Mouse (Mus musculus): ENCODE measurements around the gene Acsl3. TPM values are rescaled to one million over a fixed set of nuclear protein-coding genes. Genes with fewer than 3 reads are reported as not detected.
A peak's percentile ranks its signal among the peaks of the same experiment; 100 is the strongest.

The Acsl3 gene
- polyA plus RNA-seq (2016; fragmentation: Nextera tagmentation; extraction: Ambion mirVana): 83.5 and 88.8 TPM in 2 replicates

DNA sequence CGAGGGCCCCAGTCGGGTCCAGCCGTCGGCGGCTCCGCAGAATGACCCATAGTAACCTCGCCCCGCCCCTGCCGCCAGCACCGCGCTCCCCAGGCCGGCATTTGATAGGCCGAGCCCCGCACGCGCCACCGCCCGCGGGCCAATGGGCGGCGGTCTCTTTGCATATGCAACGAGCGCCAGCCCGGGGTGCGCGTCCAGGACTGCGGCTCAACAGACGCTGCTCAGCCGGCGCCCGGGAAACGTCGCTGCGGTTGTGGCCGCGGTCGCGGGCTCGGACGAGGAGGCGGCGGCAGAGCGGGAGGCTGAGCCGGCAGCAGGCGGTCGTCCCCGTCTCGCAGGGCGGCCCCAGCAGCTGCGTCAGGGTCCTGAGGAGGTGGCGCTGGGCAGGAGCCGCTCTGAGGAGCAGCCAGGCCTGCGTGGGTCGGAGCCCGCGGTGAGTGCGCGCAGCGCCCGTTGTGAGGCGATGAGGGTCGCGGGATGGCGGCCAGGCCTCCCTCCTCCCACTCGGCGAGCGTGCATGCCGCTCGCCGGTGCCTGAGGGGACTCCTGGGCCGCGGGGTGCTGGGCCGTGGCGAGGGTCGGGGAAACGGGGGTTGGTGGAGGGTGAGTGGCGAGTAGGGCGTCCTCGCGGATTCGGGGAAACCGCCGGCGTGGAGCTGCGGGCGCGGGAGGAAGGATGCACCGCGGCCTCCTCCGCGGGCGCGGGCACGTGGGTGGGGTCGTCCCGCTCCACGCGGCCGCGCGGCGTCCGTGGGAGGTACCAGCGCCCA lies at the start of gene Acsl3, which contains the start of gene Utp14b:
Acsl3 (plus strand) TSS at position 155 of the 770 bp plus-strand sequence.
Utp14b (plus strand) TSS at position 368 of the 770 bp plus-strand sequence.
- Histone ChIP-seq H3K36me3 (replicated peaks) (no peaks in the 10 kb centered on the region), H3K27ac (peak within 1 kb of the TSS; percentile 99), H3K4me1 (peaks cover 53% of the 10 kb centered on the region), H3K9me3 (no peaks in the 10 kb centered on the region), H3K4me3 (peak within 1 kb of the TSS; percentile 96), H3K27me3 (ENCODE audit: poor library complexity, severe bottlenecking) (no peaks in the 10 kb centered on the region)
- peak; percentile 96 for DNase-seq (ENCODE audit: extremely low spot score, low spot score)
- WGBS: under 1% methylated on average over 104 of the region's 104 CpGs

DNA sequence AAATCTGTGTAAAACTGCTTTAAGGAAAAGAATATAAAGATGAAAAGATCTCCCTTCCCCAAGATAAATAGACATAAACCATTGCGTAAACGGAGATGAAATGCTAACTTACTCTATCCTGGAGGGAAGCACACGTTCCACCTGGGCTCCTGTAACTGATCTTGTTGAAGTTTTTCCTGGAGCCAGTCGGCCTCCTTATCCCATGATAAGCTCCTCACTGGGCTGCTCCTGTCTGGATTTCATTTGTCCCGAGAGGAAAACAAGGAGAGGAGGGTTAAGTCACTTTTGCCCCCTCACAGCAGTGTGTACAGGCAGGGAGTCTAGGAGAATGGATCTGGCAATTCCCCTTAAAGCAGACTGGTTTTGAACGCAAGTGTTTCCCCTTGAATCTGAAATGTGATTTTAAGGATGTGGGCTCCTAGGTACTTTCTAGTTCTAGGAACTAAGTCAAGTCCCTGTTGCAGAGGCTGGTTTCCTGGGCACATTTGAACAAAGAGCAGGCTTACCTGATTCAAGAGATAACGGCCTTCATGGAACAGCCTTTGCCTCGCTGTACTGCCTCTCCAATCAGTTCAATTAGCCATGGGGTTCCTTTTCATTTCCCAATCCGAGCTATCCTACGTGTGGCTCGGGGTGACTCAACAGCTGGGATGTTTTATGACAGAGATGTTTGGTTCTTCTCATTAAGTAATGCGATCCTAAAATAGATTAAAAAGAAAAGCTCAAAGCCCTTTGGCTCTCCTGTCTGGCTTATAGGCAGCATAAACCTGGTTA lies 48.3 kb upstream of the Acsl3 start:
- 27% methylated on average over 12 of the region's 12 CpGs for WGBS
- Histone ChIP-seq H3K4me1 (peaks cover 9% of the 10 kb centered on the region), H3K4me3 (no peak overlapping the region), H3K36me3 (replicated peaks) (no peaks in the 10 kb centered on the region), H3K9me3 (no peaks in the 10 kb centered on the region), H3K27ac (no peak overlapping the region), H3K27me3 (ENCODE audit: poor library complexity, severe bottlenecking) (no peaks in the 10 kb centered on the region)
- no peak for DNase-seq (ENCODE audit: extremely low spot score, low spot score)

DNA sequence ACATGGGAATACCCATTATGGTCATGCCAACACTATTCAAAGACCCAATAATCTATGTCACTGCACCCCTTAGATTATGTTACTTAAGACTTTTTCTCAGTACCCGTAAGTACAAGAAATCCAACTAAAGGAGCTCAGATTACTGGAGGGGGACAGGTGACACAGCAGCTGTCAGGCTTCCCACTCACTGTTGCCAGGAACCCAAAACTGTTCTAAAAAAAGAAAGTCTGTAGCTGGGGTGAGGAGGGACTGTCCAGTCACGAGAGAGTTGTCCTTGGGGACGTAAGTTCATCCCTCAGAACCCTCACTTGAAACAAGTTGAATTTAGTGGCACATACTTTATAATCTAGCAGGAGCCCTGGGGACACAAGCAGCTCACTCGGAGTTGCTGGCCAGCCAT lies 46.6 kb upstream of the Acsl3 start:
- H3K27ac ChIP-seq: no peak overlapping the region
- no peaks in the 10 kb centered on the region for H3K36me3 ChIP-seq (replicated peaks)
- DNase-seq (ENCODE audit: extremely low spot score, low spot score): no peak
- H3K27me3 ChIP-seq (ENCODE audit: poor library complexity, severe bottlenecking): no peaks in the 10 kb centered on the region
- no peak overlapping the region for H3K4me3 ChIP-seq
- H3K4me1 ChIP-seq: peaks cover 9% of the 10 kb centered on the region
- WGBS: 73% methylated on average over 4 of the region's 4 CpGs
- no peaks in the 10 kb centered on the region for H3K9me3 ChIP-seq

DNA sequence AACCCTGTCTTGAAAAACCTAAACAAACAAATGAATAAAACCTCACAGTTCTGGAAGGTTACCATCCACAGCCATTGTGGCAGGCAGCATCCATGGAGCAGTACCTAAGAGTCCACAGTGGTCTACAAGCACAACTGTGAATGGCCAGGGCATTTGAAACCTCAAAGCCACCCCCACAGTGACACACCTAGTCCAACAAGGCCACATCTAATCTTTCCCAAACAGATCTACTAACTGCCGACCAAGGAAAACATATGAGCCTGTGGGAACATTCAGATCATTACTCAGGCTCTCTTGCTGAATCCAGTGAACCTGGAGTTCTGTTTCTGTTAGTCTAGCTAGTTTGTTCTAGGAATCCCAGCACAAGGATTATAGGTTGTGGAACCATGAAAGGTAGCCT lies 44.7 kb upstream of the Acsl3 start:
- Histone ChIP-seq H3K4me3 (no peak overlapping the region), H3K9me3 (no peaks in the 10 kb centered on the region), H3K4me1 (peaks cover 9% of the 10 kb centered on the region), H3K36me3 (replicated peaks) (no peaks in the 10 kb centered on the region), H3K27ac (no peak overlapping the region), H3K27me3 (ENCODE audit: poor library complexity, severe bottlenecking) (no peaks in the 10 kb centered on the region)
- 95% methylated on average over 1 of the region's 1 CpGs for WGBS
- no peak for DNase-seq (ENCODE audit: extremely low spot score, low spot score)

DNA sequence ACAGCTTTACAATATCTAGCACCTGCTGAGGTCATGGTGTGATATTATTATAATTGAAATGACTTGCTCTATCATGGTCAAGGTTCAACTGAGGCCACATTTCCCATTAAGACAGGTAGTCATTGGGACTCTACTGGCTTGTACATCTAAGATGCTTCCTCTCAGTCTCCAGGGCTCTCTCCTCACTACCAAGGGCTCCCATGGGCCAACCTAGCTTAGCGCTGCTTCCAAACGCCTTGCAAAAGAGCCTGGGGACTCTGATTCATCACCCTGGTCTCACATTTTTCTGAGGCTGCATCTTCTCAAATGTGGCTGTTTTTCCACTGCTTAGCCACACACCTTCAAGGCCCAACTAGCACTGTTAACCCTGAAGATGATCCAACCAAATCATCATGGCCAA lies 33.3 kb upstream of the Acsl3 start:
- WGBS: 95% methylated on average over 2 of the region's 2 CpGs

DNA sequence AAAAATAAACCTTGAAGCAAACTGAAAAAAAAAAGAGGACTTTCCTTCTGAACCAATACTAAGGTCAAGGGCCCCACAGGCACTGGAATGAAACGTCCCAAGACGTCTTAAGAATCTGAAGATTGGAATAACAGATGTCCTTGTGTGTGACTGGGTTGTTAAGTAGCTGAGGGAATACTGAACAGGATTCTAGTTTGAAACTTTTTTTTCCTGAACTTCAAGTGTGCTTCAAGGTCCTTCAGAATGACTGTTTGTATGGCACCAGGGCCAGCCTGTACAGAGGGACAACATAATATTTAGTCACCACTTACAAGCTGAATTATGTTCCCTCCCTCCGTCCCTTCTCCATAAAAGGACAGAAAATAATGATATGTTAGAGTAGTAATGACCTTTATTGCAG lies 23.1 kb upstream of the Acsl3 start:
- Histone ChIP-seq H3K9me3 (no peaks in the 10 kb centered on the region), H3K27me3 (ENCODE audit: poor library complexity, severe bottlenecking) (no peaks in the 10 kb centered on the region), H3K4me3 (no peak overlapping the region), H3K27ac (no peak overlapping the region), H3K4me1 (no peaks in the 10 kb centered on the region), H3K36me3 (replicated peaks) (no peaks in the 10 kb centered on the region)
- no peak for DNase-seq (ENCODE audit: extremely low spot score, low spot score)
- 81% methylated on average over 3 of the region's 3 CpGs for WGBS

More for the DNA sequence above, 33.3 kb upstream of the Acsl3 start:
- H3K36me3 ChIP-seq (replicated peaks): no peaks in the 10 kb centered on the region
- no peak overlapping the region for H3K4me3 ChIP-seq
- DNase-seq (ENCODE audit: extremely low spot score, low spot score): no peak
- no peaks in the 10 kb centered on the region for H3K9me3 ChIP-seq
- H3K27ac ChIP-seq: no peak overlapping the region
- H3K4me1 ChIP-seq: no peaks in the 10 kb centered on the region
- no peaks in the 10 kb centered on the region for H3K27me3 ChIP-seq (ENCODE audit: poor library complexity, severe bottlenecking)

DNA sequence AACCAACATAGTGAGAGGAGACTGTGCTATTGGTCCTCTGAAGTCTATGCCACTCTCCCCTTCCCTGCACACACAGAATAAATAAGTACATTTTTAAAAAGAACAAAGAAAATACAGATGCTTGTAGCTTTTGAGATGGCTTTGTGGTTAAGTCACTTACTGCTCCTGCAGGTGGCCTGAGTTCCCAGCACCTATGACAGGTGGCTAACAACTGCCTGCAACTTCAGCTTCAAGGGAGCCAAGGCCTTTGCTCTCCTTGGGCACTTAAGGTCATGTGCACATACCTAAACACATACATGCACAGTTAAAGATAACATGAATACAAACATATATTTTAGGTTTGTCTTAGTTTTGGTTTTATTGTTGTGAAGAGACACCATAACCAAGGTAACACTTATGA lies 16.8 kb upstream of the Acsl3 start:
- no peaks in the 10 kb centered on the region for H3K9me3 ChIP-seq
- no peaks in the 10 kb centered on the region for H3K27me3 ChIP-seq (ENCODE audit: poor library complexity, severe bottlenecking)
- no peaks in the 10 kb centered on the region for H3K4me1 ChIP-seq
- H3K36me3 ChIP-seq (replicated peaks): no peaks in the 10 kb centered on the region
- H3K4me3 ChIP-seq: no peak overlapping the region
- H3K27ac ChIP-seq: no peak overlapping the region
- no peak for DNase-seq (ENCODE audit: extremely low spot score, low spot score)

DNA sequence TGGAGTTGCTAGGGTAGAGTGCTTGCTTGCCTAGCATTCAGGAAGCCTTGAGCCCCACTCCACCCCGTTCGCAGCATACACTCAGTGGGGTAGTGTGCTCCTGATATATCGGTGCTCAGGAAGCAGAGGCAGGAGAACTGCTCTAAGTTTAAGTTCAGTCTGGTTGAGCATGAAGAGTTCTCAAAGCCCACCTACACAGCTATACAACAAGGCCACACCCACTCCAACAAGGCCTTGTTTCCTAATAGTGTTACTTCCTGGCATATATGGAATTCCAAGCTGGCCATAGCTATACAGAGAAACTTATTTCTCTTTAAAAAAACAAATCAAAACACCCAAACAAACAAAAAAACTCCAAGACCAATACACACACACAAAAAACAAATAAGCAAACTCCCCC lies 15.8 kb upstream of the Acsl3 start:
- H3K4me3 ChIP-seq: no peak overlapping the region
- H3K27ac ChIP-seq: no peak overlapping the region
- H3K27me3 ChIP-seq (ENCODE audit: poor library complexity, severe bottlenecking): no peaks in the 10 kb centered on the region
- no peaks in the 10 kb centered on the region for H3K4me1 ChIP-seq
- H3K36me3 ChIP-seq (replicated peaks): no peaks in the 10 kb centered on the region
- WGBS: 94% methylated on average over 3 of the region's 3 CpGs
- H3K9me3 ChIP-seq: no peaks in the 10 kb centered on the region
- no peak for DNase-seq (ENCODE audit: extremely low spot score, low spot score)

DNA sequence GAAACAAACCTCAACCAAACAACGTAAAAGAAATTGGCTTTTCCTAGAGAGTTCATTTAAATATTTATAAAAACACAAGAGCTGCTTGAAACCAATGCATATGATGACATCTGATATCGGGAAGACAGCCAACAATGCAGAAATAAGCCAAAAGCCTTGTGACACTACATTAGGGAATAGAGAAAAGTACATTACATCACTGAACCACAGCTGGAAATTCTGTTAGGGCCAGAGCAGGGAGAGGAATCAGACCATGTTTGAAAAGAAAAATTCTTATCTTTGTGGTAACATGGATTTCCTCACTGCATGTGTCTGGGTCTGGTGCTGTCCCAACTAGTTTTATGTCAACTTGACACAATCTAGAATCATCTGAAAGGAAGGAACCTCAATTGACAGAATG lies 15.4 kb upstream of the Acsl3 start:
- no peaks in the 10 kb centered on the region for H3K27me3 ChIP-seq (ENCODE audit: poor library complexity, severe bottlenecking)
- H3K27ac ChIP-seq: no peak overlapping the region
- no peaks in the 10 kb centered on the region for H3K9me3 ChIP-seq
- no peak for DNase-seq (ENCODE audit: extremely low spot score, low spot score)
- no peaks in the 10 kb centered on the region for H3K4me1 ChIP-seq
- no peaks in the 10 kb centered on the region for H3K36me3 ChIP-seq (replicated peaks)
- H3K4me3 ChIP-seq: no peak overlapping the region
- WGBS: 89% methylated on average over 2 of the region's 2 CpGs

DNA sequence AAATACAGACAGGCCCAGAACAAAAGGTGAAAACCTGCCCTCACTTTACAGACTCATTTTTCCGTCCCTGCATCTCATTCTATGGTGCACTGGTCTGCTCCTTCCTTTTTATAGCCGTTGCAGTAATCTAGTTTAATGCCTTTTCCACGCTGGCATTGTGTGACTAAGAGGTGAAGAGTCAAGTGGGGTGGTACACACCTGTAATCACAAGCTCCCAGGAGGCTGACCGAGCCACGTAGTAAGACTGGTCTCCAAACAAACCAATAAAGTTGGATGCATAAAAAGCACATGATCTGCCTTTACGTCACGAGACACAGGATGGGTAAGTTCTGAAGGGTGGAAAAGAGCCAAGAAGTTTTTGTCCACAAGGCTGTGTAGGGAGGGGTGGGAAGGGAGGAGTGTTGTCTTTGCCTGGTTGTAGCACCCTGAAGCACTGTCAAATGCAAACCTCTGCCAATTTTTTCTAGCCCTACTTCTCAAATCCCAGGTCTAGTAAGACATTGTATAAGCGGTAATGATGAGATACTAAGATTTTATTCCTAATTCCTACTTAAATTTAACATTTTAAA lies 10.2 kb upstream of the Acsl3 start:
- Histone ChIP-seq H3K36me3 (replicated peaks) (no peaks in the 10 kb centered on the region), H3K27ac (no peak overlapping the region), H3K27me3 (ENCODE audit: poor library complexity, severe bottlenecking) (no peaks in the 10 kb centered on the region), H3K9me3 (no peaks in the 10 kb centered on the region; the same call in 1 of the 2 replicates), H3K4me3 (no peak overlapping the region), H3K4me1 (peaks cover 15% of the 10 kb centered on the region)
- 68% methylated on average over 8 of the region's 8 CpGs for WGBS
- DNase-seq (ENCODE audit: extremely low spot score, low spot score): no peak

DNA sequence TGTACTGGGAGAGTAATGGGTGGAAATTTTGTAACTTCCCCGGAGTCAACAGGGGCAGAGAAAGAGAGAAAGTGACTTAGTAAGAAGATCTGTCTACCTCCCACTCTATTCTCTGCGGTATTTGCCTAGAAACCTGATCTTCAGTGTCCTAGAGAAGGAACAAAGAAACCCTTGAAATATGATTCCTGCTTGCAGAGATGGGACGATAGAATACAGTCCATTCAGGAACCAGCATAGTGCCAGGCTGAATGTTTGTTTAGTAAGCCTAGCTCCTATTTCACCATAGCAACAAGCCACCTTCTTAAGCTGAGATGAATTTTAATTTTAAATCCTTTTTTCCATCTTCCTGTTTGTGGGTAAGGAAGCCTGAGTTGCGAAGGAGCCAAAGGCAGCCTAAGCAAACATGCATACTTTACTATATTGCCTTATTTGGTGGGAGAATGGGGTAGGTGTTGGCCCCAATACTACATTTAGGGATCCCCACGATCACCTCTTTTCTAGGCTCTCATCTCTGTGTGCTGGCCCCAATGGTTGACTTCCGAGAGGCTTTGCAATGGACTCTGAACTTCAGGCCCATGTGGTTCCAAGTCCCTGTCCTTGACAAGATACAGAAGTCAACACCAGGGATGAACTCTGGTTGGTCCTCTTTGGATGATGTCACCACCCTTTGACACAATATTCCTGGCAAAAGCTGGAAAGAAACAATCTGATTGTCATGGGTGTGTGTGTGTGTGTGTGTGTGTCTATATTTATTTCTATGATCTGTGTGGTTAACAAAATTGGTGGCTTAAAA lies 8.2 kb upstream of the Acsl3 start:
- Histone ChIP-seq H3K9me3 (no peaks in the 10 kb centered on the region; the same call in 1 of the 2 replicates), H3K4me3 (no peak overlapping the region), H3K36me3 (replicated peaks) (no peaks in the 10 kb centered on the region), H3K4me1 (peaks cover 15% of the 10 kb centered on the region), H3K27ac (peak overlapping the region; percentile 75), H3K27me3 (ENCODE audit: poor library complexity, severe bottlenecking) (no peaks in the 10 kb centered on the region)
- WGBS: 39% methylated on average over 6 of the region's 6 CpGs
- no peak for DNase-seq (ENCODE audit: extremely low spot score, low spot score)

DNA sequence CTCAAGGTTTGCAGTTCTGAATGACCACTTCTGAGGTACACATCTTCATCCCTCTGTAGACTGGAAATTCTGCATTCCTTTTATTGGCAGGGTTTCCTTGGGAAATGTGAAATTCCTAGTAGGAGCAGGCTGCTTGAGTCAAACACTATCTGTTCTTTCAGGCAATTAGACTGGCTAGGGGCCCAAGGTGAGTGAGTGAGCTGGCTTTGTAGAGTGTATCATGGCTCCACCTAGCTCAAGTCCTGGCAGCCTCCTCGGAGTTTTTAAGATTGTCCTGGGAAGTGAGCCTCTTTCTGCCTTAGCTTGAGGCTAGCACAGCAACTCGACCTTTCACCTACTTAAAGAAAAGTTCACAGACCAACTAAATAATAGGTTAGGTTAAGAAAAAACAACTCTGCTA lies 1.2 kb upstream of the Acsl3 start:
- Histone ChIP-seq H3K4me3 (no peak overlapping the region), H3K4me1 (peaks cover 51% of the 10 kb centered on the region), H3K36me3 (replicated peaks) (no peaks in the 10 kb centered on the region), H3K27me3 (ENCODE audit: poor library complexity, severe bottlenecking) (no peaks in the 10 kb centered on the region), H3K9me3 (no peaks in the 10 kb centered on the region), H3K27ac (peak overlapping the region; percentile 99)
- WGBS: 7% methylated on average over 2 of the region's 2 CpGs
- DNase-seq (ENCODE audit: extremely low spot score, low spot score): no peak
